Mouse (Mus musculus): Measurements from ENCODE around the gene Atg2b. TPM values are rescaled to one million over a fixed set of nuclear protein-coding genes. Genes with fewer than 3 reads are reported as not detected.
A peak's percentile ranks its signal among the peaks of the same experiment; 100 is the strongest.

Gene Atg2b
- total RNA-seq, 4 experiments from 2014 or later, result 27.4 to 40.7 (median 31.9) TPM

DNA sequence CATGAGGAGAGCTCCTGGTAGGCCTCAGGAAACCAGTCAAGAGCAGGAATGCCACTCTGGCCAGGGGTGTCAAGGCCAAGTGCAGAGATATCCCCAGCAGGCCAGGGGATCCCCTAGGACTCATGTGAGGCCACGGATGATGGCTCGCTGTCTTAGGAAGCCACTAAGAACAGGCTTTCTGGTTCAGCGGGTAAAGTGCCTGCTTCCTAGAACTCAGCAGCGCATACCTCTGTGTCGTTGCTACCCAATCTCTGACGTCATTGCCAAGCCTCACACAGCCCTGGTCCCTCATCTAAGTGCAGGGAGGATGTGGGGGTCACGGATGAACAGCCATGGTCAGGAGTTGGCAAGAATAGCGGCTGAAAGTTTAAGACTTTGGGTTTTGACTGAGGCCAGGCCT lies 87.9 kb downstream of the Atg2b start:
- no peak for DNase-seq

DNA sequence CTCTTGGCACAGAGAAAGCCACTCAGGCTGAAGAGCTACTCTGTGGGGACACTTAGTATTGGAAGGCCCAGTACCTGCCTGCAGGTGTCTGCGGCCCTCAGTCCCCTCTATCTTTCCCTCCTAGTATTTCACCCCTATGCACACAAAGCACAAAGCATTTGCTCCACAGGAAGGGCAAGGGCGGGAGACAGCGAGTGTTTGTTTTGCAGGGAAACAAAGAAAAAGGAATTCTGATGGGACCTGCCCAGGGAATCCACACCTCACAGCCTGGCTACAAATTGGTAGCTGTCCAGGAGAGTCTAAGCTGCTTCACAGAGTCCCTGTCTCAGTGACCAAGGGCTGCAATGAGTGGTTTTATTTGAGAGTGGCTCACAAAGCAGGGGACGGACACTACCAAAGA lies 91.5 kb downstream of the Atg2b start:
- no peak for DNase-seq

DNA sequence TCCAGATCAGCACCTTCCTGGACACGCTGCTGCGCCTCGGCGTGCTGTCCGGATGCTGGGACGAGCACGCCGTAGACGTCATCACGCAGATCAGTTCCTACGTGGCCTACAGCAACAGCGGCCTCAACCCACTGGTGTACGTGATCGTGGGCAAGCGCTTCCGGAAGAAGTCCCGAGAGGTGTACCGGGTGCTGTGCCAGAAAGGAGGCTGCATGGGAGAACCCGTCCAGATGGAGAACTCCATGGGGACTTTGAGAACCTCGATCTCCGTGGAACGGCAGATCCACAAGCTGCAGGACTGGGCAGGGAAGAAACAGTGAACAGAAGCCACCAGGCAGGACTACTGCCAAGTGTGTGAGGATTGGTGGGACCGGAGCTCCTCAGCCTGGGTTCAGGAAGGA lies 92.7 kb downstream of the Atg2b start:
- DNase-seq, result no peak

DNA sequence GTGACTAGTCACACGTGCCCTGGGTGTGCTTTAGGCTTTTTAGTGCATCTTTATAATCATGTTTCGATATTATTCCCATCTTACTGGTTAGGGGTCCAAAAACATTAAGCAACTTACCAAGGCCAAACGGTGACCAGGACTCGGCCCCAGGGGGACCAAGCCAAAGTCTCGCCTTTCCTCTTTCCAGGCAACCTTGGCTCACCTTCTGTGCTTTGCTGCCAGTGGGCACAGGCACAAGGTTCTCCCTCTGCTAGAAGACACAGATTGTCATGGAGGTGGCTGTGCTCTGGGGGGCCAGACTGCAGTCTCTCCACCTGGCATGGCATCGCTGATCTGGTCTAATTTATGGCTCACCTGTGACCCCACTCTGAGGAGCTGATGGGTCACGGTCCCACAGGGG lies 94.2 kb downstream of the Atg2b start:
- no peak for DNase-seq

DNA sequence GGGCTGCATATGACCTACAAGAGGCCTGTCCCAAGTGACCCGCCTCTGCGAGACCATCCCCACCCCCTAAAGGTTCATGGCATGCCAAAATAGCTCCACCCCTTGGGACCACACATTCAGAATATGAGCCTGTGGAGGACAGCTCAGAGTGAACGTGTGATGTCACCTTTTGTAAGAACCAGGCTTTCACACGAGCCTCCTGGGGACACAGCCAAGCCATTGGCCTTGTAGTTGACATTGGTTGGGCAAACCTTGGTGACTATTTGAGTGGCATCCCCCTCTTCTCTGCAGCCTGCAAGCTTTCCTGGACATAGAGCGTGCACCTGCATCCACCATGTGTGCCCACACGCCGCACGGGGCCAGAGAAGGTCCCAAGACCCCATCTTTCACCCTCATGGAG lies 97.5 kb downstream of the Atg2b start:
- DNase-seq, result peak; percentile 38

DNA sequence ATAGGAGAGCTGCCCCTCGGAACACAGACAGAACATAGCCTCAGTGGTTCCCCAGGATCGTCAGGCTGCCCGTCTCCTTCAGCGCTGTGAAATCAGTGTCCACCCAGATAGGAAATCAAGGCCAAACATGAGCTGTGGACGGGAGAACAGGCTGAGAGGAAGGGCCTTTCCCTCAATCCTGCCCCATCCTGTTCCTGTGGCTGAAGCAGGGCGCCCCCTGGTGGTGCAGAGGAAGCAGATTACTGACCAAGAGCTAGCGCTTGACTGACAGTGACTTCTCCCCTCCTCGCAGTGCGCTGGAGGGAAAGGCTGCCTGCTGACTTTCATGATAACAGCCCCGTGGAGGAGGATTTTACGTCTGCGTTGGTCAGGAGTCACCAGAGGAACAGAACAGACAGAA lies 100.2 kb downstream of the Atg2b start:
- DNase-seq, result peak; percentile 63

DNA sequence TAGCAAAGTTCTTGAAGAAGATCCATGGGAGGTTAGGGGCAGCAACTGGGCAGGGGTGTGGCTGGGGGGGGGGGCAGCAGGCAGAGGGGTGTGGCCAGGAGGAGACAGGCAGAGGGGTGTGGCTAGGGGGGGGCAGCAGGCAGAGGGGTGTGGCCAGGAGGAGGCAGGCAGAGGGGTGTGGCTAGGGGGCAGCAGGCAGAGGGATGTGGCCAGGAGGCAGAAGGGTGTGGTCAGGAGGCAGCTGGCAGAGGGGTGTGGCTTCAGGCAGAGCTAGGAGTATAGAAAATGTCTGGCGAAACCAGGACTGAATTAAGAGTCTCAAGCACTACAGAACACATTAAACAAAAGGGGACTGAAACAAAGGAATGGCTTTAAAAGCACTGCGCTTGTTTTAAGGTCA lies 101.5 kb downstream of the Atg2b start:
- no peak for DNase-seq

DNA sequence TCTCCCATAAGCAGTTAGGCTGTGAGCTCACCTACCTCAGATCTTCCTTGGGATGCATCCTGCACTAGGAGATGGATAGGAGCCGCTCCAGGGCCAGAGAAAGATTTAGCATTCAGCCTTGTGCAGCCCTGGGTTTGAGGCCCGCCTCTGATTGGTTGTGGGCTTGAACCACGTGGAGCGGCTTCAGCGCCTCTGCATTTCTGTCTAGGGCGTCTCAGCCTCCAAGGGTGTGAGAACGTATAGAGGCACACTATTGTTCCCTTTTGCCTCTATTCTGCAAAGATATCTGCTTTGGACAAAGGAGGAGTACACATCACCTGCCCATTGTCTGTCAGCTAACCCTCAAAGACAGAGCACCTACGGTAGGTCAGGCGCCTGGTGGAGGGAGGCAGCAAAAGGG lies 102.5 kb downstream of the Atg2b start:
- DNase-seq, result no peak

DNA sequence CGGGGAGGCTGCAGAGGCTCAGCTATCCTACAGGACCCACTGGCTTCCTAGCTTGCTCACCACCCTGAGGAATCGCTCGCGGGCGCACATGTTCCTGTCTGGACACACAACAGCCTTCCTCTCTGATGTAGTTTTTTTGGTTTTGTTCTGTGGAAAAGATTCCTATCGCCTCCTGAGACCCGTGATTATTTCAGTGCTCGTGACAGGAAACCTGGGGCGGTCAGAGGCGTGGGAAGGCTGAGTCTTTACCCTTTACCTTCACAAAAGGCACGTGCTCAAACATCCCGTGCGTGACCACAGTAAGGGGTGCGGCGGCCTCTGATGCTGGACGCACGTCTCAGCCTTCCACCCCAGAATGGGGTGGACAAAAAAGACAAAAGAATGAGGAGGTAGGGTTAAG lies 104.5 kb downstream of the Atg2b start:
- DNase-seq, result no peak

DNA sequence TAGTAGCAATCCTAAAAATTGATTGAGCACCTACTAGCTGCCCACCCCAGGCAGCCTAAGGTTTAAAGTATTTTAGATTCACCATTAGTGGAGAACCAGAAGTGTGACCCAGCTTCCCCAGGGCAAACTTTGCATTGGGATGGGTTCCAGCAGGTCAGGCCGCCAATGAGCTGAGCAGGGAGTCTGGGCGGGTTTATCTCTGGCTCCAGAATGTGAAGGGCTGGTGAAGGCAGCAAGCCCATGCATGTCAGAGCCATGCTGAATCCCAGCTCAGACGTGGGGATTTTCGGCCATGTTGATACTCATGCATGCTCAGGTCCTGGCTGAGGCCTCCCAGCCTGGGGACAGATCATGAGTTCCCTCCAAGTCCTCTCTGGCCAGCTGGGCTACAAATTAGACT lies 110.7 kb downstream of the Atg2b start:
- no peak for DNase-seq

DNA sequence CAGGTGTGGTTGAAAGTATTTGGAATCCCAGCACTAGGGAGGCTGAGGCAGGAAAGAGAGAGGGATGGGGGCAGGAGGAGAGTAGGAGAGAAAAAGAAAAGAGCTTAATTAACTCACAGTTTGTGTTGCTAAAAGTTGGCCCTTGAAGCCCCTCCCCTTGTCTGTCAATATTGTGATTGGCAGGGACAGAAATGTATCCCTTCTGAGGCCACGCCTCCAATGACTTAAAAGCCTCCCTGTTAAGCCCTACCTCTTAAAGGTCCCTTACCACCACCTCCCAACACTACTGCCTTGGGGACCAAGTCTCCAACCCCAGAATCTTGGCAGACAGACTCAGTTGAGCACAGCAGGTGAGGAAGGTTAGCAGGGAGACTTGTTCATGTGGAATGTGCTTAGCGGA lies 112.4 kb downstream of the Atg2b start:
- DNase-seq, result no peak

DNA sequence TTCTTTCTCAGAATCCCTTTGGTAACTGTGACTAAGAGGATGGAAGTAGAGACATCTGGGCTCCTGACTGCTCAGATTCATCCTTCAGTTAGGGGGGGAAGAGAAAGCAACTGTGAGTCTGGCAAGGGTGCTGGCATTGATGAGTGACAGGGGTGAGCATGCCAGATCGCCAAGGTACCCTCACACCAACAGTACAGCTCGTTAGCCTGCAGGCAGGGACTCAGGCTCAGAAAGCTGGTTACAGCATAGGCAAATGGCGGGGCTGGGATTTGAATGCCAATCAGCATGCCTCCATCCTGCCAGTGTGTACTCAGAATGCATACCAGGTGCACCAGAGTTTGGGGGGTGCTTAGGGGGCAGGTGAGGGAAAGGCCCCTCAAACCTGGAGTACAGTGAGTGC lies 113.1 kb downstream of the Atg2b start:
- no peak for DNase-seq

Other genes starting within 250 kb of the Atg2b start
- gene D430019H16Rik, start 231.4 kb downstream of the Atg2b start, total RNA-seq (2022), result 10 to 100 TPM in 2 of 4 experiments, 1 to 10 TPM in 2; 5.9 to 15.8 (median 9.5) TPM
- gene Bdkrb2, start 122.0 kb downstream of the Atg2b start, total RNA-seq (2022), result 10 to 100 TPM in 3 of 4 experiments, 1 to 10 TPM in 1; 7.6 to 14.0 (median 10.5) TPM
- not detected for gene Bdkrb1, start 82.1 kb downstream of the Atg2b start, total RNA-seq (2022)
- gene Gskip, start 382 bp downstream of the Atg2b start, total RNA-seq (2022), result 10 to 100 TPM; 20.3 to 25.9 (median 23.5) TPM
- gene Ak7, start 20.8 kb upstream of the Atg2b start, total RNA-seq (2022), result 1 to 10 TPM in 1 of 4 experiments, under 1 TPM in 3; 0.12 to 1.1 (median 0.60) TPM
- 100 to 1,000 TPM; 186 to 233 (median 219) TPM for gene Papola, start 99.5 kb upstream of the Atg2b start, total RNA-seq (2022)

All from adrenal gland, adult 8-10 months (tissue).